Mouse (Mus musculus) forebrain, embryonic 10.5 days (tissue): ENCODE results near the gene Gm11634. TPM values are rescaled to one million over a fixed set of nuclear protein-coding genes. Genes with fewer than 3 reads are reported as not detected.
"Not testable (repeated sequence)": the region's sequence is repeated elsewhere in the genome, so short reads cannot be mapped to it uniquely, and the experiment has no call there.

Experiments used
- DNase-seq: peaks from one replicate; pipeline ENCODE4 v3.0.0-alpha.2; 2017; ENCODE audit warnings: low spot score; ENCODE audit errors: extremely low spot score
- H3K27ac ChIP-seq: fragments of 300-500 bp; sonication (generic); 2 replicates; pipeline ENCODE4 v1.5.1; 2016; ENCODE audit warnings: mild to moderate bottlenecking
- H3K27me3 ChIP-seq: fragments of 300-500 bp; sonication (generic); 2 replicates; pipeline ENCODE4 v1.6.1; 2016; ENCODE audit warnings: mild to moderate bottlenecking; ENCODE audit not compliant: poor library complexity, severe bottlenecking
- H3K36me3 ChIP-seq: fragments of 300-500 bp; sonication (generic); replicated peaks from 2 replicates; pipeline ENCODE4 v1.6.1; 2016; ENCODE audit warnings: mild to moderate bottlenecking, moderate library complexity
- H3K4me1 ChIP-seq: fragments of 300-500 bp; sonication (generic); 2 replicates; pipeline ENCODE4 v1.6.1; 2016
- H3K4me3 ChIP-seq: fragments of 300-500 bp; sonication (generic); 2 replicates; pipeline ENCODE4 v1.5.1; 2016; ENCODE audit warnings: mild to moderate bottlenecking, moderate library complexity
- H3K9me3 ChIP-seq: fragments of 300-500 bp; sonication (generic); 2 replicates; pipeline ENCODE4 v1.6.1; 2016; ENCODE audit warnings: mild to moderate bottlenecking, moderate library complexity
- WGBS: fragments of 180-500 bp; shearing (Covaris S2); methylation state at CpG from one replicate; pipeline ENCODE4 v1.1.7; 2016; 5-methylcytosine and 5-hydroxymethylcytosine counted together
- polyA plus RNA-seq: library from polyadenylated mRNA; unstranded; fragments of >200 nt; fragmentation: Nextera tagmentation; extraction: Ambion mirVana; gene quantifications from 2 replicates; pipeline ENCODE4 v1.2.1, GENCODE M21; 2016

Gene Gm11634
- polyA plus RNA-seq, 1 experiment from 2014 or later: not detected

GRCm38 (mm10) chr11:101613596-101613995, 14.5 kb upstream of the Gm11634 start:
- DNase-seq: no peak
- H3K9me3 ChIP-seq: no peaks in the 10 kb centered on the region
- H3K36me3 ChIP-seq: no peaks in the 10 kb centered on the region
- no peak overlapping the region for H3K27ac ChIP-seq
- H3K4me1 ChIP-seq: peaks cover 51% of the 10 kb centered on the region
- no peaks in the 10 kb centered on the region for H3K27me3 ChIP-seq
- no peak overlapping the region for H3K4me3 ChIP-seq
- 81% methylated on average over 6 of the region's 6 CpGs for WGBS

GRCm38 (mm10) chr11:101610445-101610844, 11.4 kb upstream of the Gm11634 start:
- no peak for DNase-seq
- H3K4me1 ChIP-seq: peaks cover 27% of the 10 kb centered on the region
- no peaks in the 10 kb centered on the region for H3K9me3 ChIP-seq
- H3K4me3 ChIP-seq: no peak overlapping the region
- no peaks in the 10 kb centered on the region for H3K27me3 ChIP-seq
- no peak overlapping the region for H3K27ac ChIP-seq
- WGBS: 42% methylated on average over 11 of the region's 11 CpGs
- H3K36me3 ChIP-seq: no peaks in the 10 kb centered on the region

GRCm38 (mm10) chr11:101607134-101607533, 8.1 kb upstream of the Gm11634 start:
- not testable (repeated sequence) for H3K27me3 ChIP-seq, H3K9me3 ChIP-seq, H3K27ac ChIP-seq, H3K36me3 ChIP-seq, DNase-seq, H3K4me3 ChIP-seq
- H3K4me1 ChIP-seq: peaks cover 17% of the 10 kb centered on the region
- WGBS: 90% methylated on average over 4 of the region's 4 CpGs

- WGBS: 2% methylated on average over 30 of the region's 30 CpGs
- H3K9me3 ChIP-seq, H3K4me1 ChIP-seq, H3K27me3 ChIP-seq, H3K36me3 ChIP-seq: not testable (repeated sequence)
- DNase-seq: peak; percentile 79
- peak overlapping the region; percentile 90 for H3K27ac ChIP-seq
- H3K4me3 ChIP-seq: peak overlapping the region; percentile 45
Measured at GRCm38 (mm10) chr11:101604531-101605453, 5.7 kb upstream of the Gm11634 start.

GRCm38 (mm10) chr11:101604116-101604515, 5.1 kb upstream of the Gm11634 start:
- peak overlapping the region; percentile 90 for H3K27ac ChIP-seq
- WGBS: 5% methylated on average over 3 of the region's 3 CpGs
- H3K4me1 ChIP-seq: peaks cover 9% of the 10 kb centered on the region
- H3K27me3 ChIP-seq: 0 out of 2 replicates have a peak, but pooled peaks cover 7% of the 10 kb centered on the region
- no peaks in the 10 kb centered on the region for H3K9me3 ChIP-seq
- H3K36me3 ChIP-seq: no peaks in the 10 kb centered on the region
- no peak for DNase-seq
- H3K4me3 ChIP-seq: peak overlapping the region; percentile 45

GRCm38 (mm10) chr11:101602491-101602890, 3.4 kb upstream of the Gm11634 start:
- Histone ChIP-seq H3K9me3 (no peaks in the 10 kb centered on the region), H3K36me3 (no peaks in the 10 kb centered on the region), H3K4me3 (no peak overlapping the region), H3K27me3 (0 out of 2 replicates have a peak, but pooled peaks cover 7% of the 10 kb centered on the region), H3K4me1 (peaks cover 13% of the 10 kb centered on the region), H3K27ac (no peak overlapping the region)
- 9% methylated on average over 3 of the region's 3 CpGs for WGBS
- DNase-seq: peak; percentile 66

- WGBS: 77% methylated on average over 12 of the region's 12 CpGs
- DNase-seq: no peak
Measured at GRCm38 (mm10) chr11:101589989-101590624, 8.9 kb downstream of the Gm11634 start.

GRCm38 (mm10) chr11:101589444-101589843, 9.6 kb downstream of the Gm11634 start:
- Histone ChIP-seq H3K9me3 (no peaks in the 10 kb centered on the region), H3K36me3 (no peaks in the 10 kb centered on the region), H3K27me3 (no peaks in the 10 kb centered on the region), H3K27ac (no peak overlapping the region), H3K4me3 (no peak overlapping the region), H3K4me1 (no peaks in the 10 kb centered on the region)
- WGBS: 34% methylated on average over 5 of the region's 5 CpGs
- DNase-seq: peak; percentile 33

More at GRCm38 (mm10) chr11:101589989-101590624, 8.9 kb downstream of the Gm11634 start:
- Histone ChIP-seq H3K4me3 (no peak overlapping the region), H3K36me3 (no peaks in the 10 kb centered on the region), H3K4me1 (no peaks in the 10 kb centered on the region), H3K27me3 (no peaks in the 10 kb centered on the region), H3K27ac (no peak overlapping the region), H3K9me3 (no peaks in the 10 kb centered on the region)

- WGBS: 93% methylated on average over 7 of the region's 7 CpGs
- Histone ChIP-seq H3K27ac (no peak overlapping the region), H3K4me3 (no peak overlapping the region), H3K36me3 (no peaks in the 10 kb centered on the region), H3K4me1 (no peaks in the 10 kb centered on the region), H3K9me3 (no peaks in the 10 kb centered on the region), H3K27me3 (no peaks in the 10 kb centered on the region)
- no peak for DNase-seq
Measured at GRCm38 (mm10) chr11:101588868-101589267, 10.2 kb downstream of the Gm11634 start.

GRCm38 (mm10) chr11:101587676-101588075, 11.4 kb downstream of the Gm11634 start:
- no peaks in the 10 kb centered on the region; the same call in 1 of the 2 replicates for H3K4me1 ChIP-seq

GRCm38 (mm10) chr11:101585805-101586204, 13.3 kb downstream of the Gm11634 start:
- Histone ChIP-seq H3K9me3 (no peaks in the 10 kb centered on the region), H3K36me3 (peaks cover under 1% of the 10 kb centered on the region), H3K27ac (no peak overlapping the region), H3K4me3 (no peak overlapping the region), H3K4me1 (peaks cover 10% of the 10 kb centered on the region), H3K27me3 (no peaks in the 10 kb centered on the region)
- no peak for DNase-seq
- WGBS: 85% methylated on average over 4 of the region's 4 CpGs

More at GRCm38 (mm10) chr11:101587676-101588075, 11.4 kb downstream of the Gm11634 start:
- H3K27me3 ChIP-seq: no peaks in the 10 kb centered on the region
- no peak overlapping the region for H3K4me3 ChIP-seq
- no peaks in the 10 kb centered on the region; the same call in 1 of the 2 replicates for H3K36me3 ChIP-seq
- WGBS: 90% methylated on average over 10 of the region's 10 CpGs
- no peaks in the 10 kb centered on the region for H3K9me3 ChIP-seq
- H3K27ac ChIP-seq: no peak overlapping the region
- DNase-seq: no peak

GRCm38 (mm10) chr11:101585031-101585430, 14.0 kb downstream of the Gm11634 start:
- DNase-seq, H3K36me3 ChIP-seq, H3K27ac ChIP-seq, H3K9me3 ChIP-seq, H3K27me3 ChIP-seq, H3K4me3 ChIP-seq: not testable (repeated sequence)
- 94% methylated on average over 1 of the region's 1 CpGs for WGBS
- peaks cover 10% of the 10 kb centered on the region for H3K4me1 ChIP-seq

GRCm38 (mm10) chr11:101583205-101583604, 15.9 kb downstream of the Gm11634 start:
- Histone ChIP-seq H3K27me3 (no peaks in the 10 kb centered on the region), H3K27ac (no peak overlapping the region), H3K4me1 (peaks cover 10% of the 10 kb centered on the region)

More at GRCm38 (mm10) chr11:101583205-101583604, 15.9 kb downstream of the Gm11634 start:
- 88% methylated on average over 2 of the region's 2 CpGs for WGBS
- DNase-seq: no peak
- H3K36me3 ChIP-seq: peaks cover 25% of the 10 kb centered on the region
- H3K9me3 ChIP-seq: no peaks in the 10 kb centered on the region
- H3K4me3 ChIP-seq: no peak overlapping the region
